Mouse (Mus musculus) intestine, embryonic 15.5 days (tissue): ENCODE results near the gene Dbr1. TPM values are rescaled to one million over a fixed set of nuclear protein-coding genes. Genes with fewer than 3 reads are reported as not detected.
A peak's percentile ranks its signal among the peaks of the same experiment; 100 is the strongest.

ENCODE experiments used
- ATAC-seq: fragments of 200-750 bp; cut with Nextera tagmentation; 2 replicates; pipeline ENCODE4 v1.8.0; 2017; ENCODE audit warnings: moderate TSS enrichment, moderate library complexity
- H3K27ac ChIP-seq: fragments of 300-500 bp; sonication (generic); 2 replicates; pipeline ENCODE4 v1.5.1; 2015; ENCODE audit warnings: mild to moderate bottlenecking, inconsistent platforms
- H3K27me3 ChIP-seq: fragments of 300-500 bp; sonication (generic); replicated peaks from 2 replicates; pipeline ENCODE4 v1.6.1; 2015; ENCODE audit warnings: inconsistent platforms
- H3K36me3 ChIP-seq: fragments of 300-500 bp; sonication (generic); 2 replicates; pipeline ENCODE4 v1.6.1; 2015; ENCODE audit warnings: inconsistent platforms
- H3K4me1 ChIP-seq: fragments of 300-500 bp; sonication (generic); replicated peaks from 2 replicates; pipeline ENCODE4 v1.6.1; 2015; ENCODE audit warnings: inconsistent platforms
- H3K4me2 ChIP-seq: fragments of 300-500 bp; sonication (generic); replicated peaks from 2 replicates; pipeline ENCODE4 v1.6.1; 2015; ENCODE audit warnings: mild to moderate bottlenecking, inconsistent platforms
- H3K4me3 ChIP-seq: fragments of 300-500 bp; sonication (generic); replicated peaks from 2 replicates; pipeline ENCODE4 v1.5.1; 2015; ENCODE audit warnings: inconsistent platforms
- H3K9ac ChIP-seq: fragments of 300-500 bp; sonication (generic); 2 replicates; pipeline ENCODE4 v1.6.1; 2015; ENCODE audit warnings: inconsistent platforms
- H3K9me3 ChIP-seq: fragments of 300-500 bp; sonication (generic); 2 replicates; pipeline ENCODE4 v1.6.1; 2016; ENCODE audit warnings: inconsistent platforms
- whole genome bisulfite sequencing: fragments of 180-500 bp; shearing (Covaris S2); methylation state at CpG from one replicate; pipeline ENCODE4 v1.1.7; 2015; 5-methylcytosine and 5-hydroxymethylcytosine counted together
- polyA plus RNA-seq: library from polyadenylated mRNA; unstranded; fragments of >200 nt; fragmentation: Nextera tagmentation; extraction: Ambion mirVana; gene quantifications from 2 replicates; pipeline ENCODE4 v1.2.1, GENCODE M21; 2015

Gene Dbr1
- polyA plus RNA-seq, 1 experiment from 2014 or later, result 28.2 TPM

- no peaks in the 10 kb centered on the region for H3K9me3 ChIP-seq
- H3K27me3 ChIP-seq, result no peaks in the 10 kb centered on the region
- no peaks in the 10 kb centered on the region for H3K4me1 ChIP-seq
- no peak for ATAC-seq
- H3K27ac ChIP-seq, result no peak overlapping the region
- no peaks in the 10 kb centered on the region for H3K36me3 ChIP-seq
- H3K4me3 ChIP-seq, result no peak overlapping the region
- WGBS, result 71% methylated on average over 6 of the region's 6 CpGs
- H3K4me2 ChIP-seq, result no peak overlapping the region
- no peak overlapping the region for H3K9ac ChIP-seq
These were observed 48.5 kb downstream of the Dbr1 start for GRCm38 (mm10) chr9:99624117-99624516.

GRCm38 (mm10) chr9:99628581-99628980 is 53.0 kb downstream of the Dbr1 start:
- Histone ChIP-seq H3K27ac (0 out of 2 replicates have a peak overlapping the region, but pooled peaks have one; percentile 92), H3K9ac (no peak overlapping the region), H3K4me3 (no peak overlapping the region; the same call in 1 of the 2 replicates), H3K4me2 (peak overlapping the region; percentile 88; the same call in 1 of the 2 replicates), H3K9me3 (no peaks in the 10 kb centered on the region), H3K27me3 (no peaks in the 10 kb centered on the region), H3K4me1 (peaks cover 11% of the 10 kb centered on the region; the same call in 1 of the 2 replicates), H3K36me3 (no peaks in the 10 kb centered on the region)
- ATAC-seq, result no peak
- WGBS, result 61% methylated on average over 4 of the region's 4 CpGs

GRCm38 (mm10) chr9:99629281-99630011 is 53.8 kb downstream of the Dbr1 start, which contains the start of gene Dzip1l:
Dzip1l (plus strand) TSS chr9:99629496.
- Histone ChIP-seq H3K27ac (peak within 1 kb of the TSS; percentile 92), H3K4me1 (peaks cover 11% of the 10 kb centered on the region; the same call in 1 of the 2 replicates), H3K27me3 (no peaks in the 10 kb centered on the region), H3K36me3 (no peaks in the 10 kb centered on the region), H3K9me3 (no peaks in the 10 kb centered on the region), H3K9ac (peak within 1 kb of the TSS; percentile 66), H3K4me2 (peak within 1 kb of the TSS; percentile 88), H3K4me3 (peak within 1 kb of the TSS; percentile 59)
- peak; percentile 93 for ATAC-seq
- WGBS, result 2% methylated on average over 44 of the region's 44 CpGs

- peak; percentile 22 for ATAC-seq
- WGBS, result 2% methylated on average over 11 of the region's 11 CpGs
These were observed 54.5 kb downstream of the Dbr1 start for GRCm38 (mm10) chr9:99630071-99630470.

GRCm38 (mm10) chr9:99630528-99631125 is 55.0 kb downstream of the Dbr1 start:
- Histone ChIP-seq H3K36me3 (no peaks in the 10 kb centered on the region), H3K4me1 (peaks cover 11% of the 10 kb centered on the region; the same call in 1 of the 2 replicates), H3K27me3 (no peaks in the 10 kb centered on the region), H3K27ac (no peak overlapping the region; the same call in 1 of the 2 replicates), H3K4me2 (peak overlapping the region; percentile 88), H3K9me3 (no peaks in the 10 kb centered on the region), H3K4me3 (peak overlapping the region; percentile 59), H3K9ac (peak overlapping the region; percentile 66)
- no peak for ATAC-seq
- 43% methylated on average over 9 of the region's 9 CpGs for WGBS

More at GRCm38 (mm10) chr9:99630071-99630470, 54.5 kb downstream of the Dbr1 start:
- H3K27ac ChIP-seq, result peak overlapping the region; percentile 92
- peak overlapping the region; percentile 59 for H3K4me3 ChIP-seq
- no peaks in the 10 kb centered on the region for H3K9me3 ChIP-seq
- H3K4me2 ChIP-seq, result peak overlapping the region; percentile 88
- no peaks in the 10 kb centered on the region for H3K36me3 ChIP-seq
- H3K27me3 ChIP-seq, result no peaks in the 10 kb centered on the region
- peaks cover 11% of the 10 kb centered on the region; the same call in 1 of the 2 replicates for H3K4me1 ChIP-seq
- H3K9ac ChIP-seq, result peak overlapping the region; percentile 66

GRCm38 (mm10) chr9:99631781-99632180 is 56.2 kb downstream of the Dbr1 start:
- WGBS, result 52% methylated on average over 2 of the region's 2 CpGs
- Histone ChIP-seq H3K4me2 (no peak overlapping the region), H3K9ac (no peak overlapping the region), H3K36me3 (no peaks in the 10 kb centered on the region), H3K27me3 (no peaks in the 10 kb centered on the region), H3K4me1 (peaks cover 11% of the 10 kb centered on the region; the same call in 1 of the 2 replicates), H3K9me3 (no peaks in the 10 kb centered on the region), H3K27ac (no peak overlapping the region), H3K4me3 (no peak overlapping the region)
- no peak for ATAC-seq

- Histone ChIP-seq H3K27me3 (no peaks in the 10 kb centered on the region), H3K4me1 (peaks cover 11% of the 10 kb centered on the region; the same call in 1 of the 2 replicates), H3K9ac (no peak overlapping the region), H3K27ac (no peak overlapping the region), H3K36me3 (0 out of 2 replicates have a peak, but pooled peaks cover 2% of the 10 kb centered on the region), H3K4me2 (0 out of 2 replicates have a peak overlapping the region, but pooled peaks have one; percentile 6), H3K4me3 (no peak overlapping the region), H3K9me3 (no peaks in the 10 kb centered on the region)
- ATAC-seq, result no peak
- 65% methylated on average over 8 of the region's 8 CpGs for WGBS
These were observed 56.7 kb downstream of the Dbr1 start for GRCm38 (mm10) chr9:99632264-99632663.

Other genes with a start within 250 kb of the Dbr1 start
- 0.40 and 0.53 TPM in 2 replicates for gene Esyt3, start 217.2 kb upstream of the Dbr1 start, polyA plus RNA-seq
- gene Mras, start 138.4 kb upstream of the Dbr1 start, polyA plus RNA-seq, result 11.0 and 12.5 TPM in 2 replicates
- gene Nme9, start 124.3 kb upstream of the Dbr1 start, polyA plus RNA-seq, result 0.25 and 0.33 TPM in 2 replicates
- 26.9 and 27.9 TPM in 2 replicates for gene Armc8, start 6.9 kb upstream of the Dbr1 start, polyA plus RNA-seq
- gene A4gnt, start 36.7 kb downstream of the Dbr1 start, polyA plus RNA-seq, result 0.92 and 0.96 TPM in 2 replicates
- 11.7 and 13.4 TPM in 2 replicates for gene Dzip1l, start 53.7 kb downstream of the Dbr1 start, polyA plus RNA-seq
- 2.4 and 4.9 TPM in 2 replicates for gene Cldn18, start 141.5 kb downstream of the Dbr1 start, polyA plus RNA-seq